Mouse (Mus musculus) inflammation-experienced regulatory T-cells, adult 6 months (primary cell): ENCODE measurements around the gene Cdip1. TPM values are rescaled to one million over a fixed set of nuclear protein-coding genes. Genes with fewer than 3 reads are reported as not detected.
"Not testable (repeated sequence)": the region's sequence is repeated elsewhere in the genome, so short reads cannot be mapped to it uniquely, and the experiment has no call there.

ENCODE experiments used
- ATAC-seq: one replicate; pipeline ENCODE4 v1.8.0; 2017
- polyA plus RNA-seq, 3 experiments: library from polyadenylated mRNA; unstranded; fragments of 100-300 nt; shearing (Covaris generic); gene quantifications; one replicate each; pipeline ENCODE4 v1.2.1; 2017

Cdip1 gene
- 10 to 100 TPM; 15.0 to 43.1 (median 36.6) TPM for polyA plus RNA-seq

DNA sequence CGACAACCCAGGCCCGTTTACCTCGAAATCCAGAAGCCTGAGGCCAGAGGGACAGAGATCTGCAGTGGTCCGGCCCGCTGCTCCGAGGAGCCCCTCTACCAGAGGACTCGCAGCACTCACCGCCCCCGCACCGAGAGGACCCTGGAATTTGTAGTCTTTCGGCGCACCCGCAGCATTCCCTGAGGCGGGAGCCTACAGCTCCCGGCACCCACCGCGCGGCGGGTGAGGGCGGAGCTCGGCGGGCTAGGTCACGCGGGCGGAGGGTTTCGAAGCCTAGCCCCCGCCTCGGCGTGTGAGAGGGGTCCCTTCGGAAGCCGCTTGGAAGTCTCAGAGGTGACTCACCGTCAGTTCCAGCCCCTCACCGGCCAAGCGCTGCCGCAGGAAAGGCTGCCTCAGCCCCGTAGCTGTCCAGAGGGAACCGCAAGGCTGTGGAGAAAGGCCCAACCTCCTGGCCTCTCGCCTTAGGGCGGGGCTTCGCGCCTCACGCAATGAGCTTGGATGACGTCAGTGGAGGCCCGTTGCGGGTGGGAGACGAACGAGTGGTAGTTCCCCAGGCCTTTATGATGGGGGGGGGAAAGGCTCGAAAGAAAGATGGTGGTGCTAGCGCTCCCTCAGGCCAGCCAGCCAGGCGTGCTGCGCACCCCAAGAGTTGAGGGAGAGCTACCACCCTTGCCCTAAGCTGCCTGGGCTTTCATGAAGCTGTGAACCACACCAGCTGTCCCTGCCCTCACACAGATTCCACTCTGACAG lies at the start of gene Cdip1:
Gene Cdip1 (minus strand): TSS at position 483 of the 750 bp plus-strand sequence.
- ATAC-seq, result peak; percentile 92

DNA sequence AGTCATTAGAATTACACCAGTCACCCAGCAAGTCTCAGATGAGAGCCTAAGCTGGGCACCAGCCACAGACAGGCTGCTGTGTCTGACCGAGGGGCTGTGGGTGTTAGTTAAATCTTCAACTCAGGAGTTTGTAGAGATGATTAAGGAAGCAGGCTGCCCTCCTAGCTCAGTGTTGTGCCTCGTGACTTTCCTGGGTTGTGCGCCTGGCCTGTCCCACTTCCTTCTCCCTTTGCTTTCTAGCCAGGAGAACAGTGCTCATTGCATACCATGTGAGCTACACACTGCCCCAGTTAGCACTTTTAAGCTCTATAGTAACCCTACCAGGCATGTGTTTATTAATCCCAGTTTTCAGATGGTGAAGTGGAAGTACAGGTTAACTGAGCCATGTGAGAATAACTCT lies 49.5 kb upstream of the Cdip1 start:
- no peak for ATAC-seq

DNA sequence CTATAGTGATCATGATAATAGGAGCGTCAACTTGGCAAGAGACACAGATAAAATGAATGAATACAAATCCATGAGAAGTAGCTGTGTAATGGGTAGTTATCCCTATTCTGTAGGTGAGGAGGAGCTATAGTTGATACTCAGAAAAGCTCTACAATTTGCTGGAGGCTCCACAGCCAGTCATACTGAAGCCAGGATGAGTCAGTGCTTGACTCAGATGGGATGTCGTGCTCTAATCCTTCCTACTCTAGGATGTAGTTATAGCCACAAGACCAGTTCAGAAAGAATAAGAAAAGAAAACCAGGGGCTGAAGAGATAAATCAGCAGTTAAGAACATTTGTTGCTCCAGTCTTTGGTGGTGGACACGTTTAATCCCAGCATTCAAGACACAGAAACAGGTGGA lies 47.5 kb upstream of the Cdip1 start:
- no peak for ATAC-seq

DNA sequence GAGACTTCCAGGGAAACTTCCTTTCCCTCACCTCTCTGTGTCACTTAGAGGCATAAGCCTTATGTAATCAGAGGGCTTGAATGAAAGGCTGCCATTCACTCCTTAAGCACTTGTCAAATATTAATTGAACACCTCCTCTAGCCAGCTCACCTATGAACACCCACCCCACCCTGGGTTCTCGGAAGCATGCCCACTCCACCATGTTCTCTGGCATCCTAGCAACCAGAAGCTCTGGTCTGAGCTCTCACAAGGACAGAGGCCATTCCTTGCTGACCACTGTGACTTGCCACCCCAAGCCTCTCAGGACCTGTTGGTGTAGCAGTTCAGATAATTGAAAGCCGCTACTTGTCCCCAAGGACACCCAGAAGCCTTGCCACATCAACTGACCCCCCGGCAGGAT lies 45.1 kb upstream of the Cdip1 start, which contains the start of gene 4930562C15Rik:
Gene 4930562C15Rik (plus strand): TSS at position 226 of the 400 bp plus-strand sequence.
- no peak for ATAC-seq

DNA sequence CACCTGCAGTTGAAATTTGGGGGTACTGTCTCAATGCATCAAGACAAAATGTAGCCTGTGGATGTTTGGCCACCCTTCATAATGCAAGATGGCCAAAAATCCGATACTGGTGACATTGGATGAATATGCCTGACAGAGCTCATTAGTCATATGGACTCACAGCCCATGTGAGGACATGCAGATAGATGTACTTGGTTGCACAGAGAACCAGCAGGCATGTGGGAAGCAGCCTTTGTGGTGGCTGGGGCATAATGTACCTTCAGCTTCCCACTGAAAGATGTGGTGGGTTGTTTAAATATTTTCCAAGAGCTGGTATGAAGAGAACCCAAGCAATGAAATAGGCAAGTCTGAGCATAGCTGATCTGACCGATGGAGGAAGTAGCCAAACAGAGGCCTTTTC lies 43.8 kb upstream of the Cdip1 start:
- no peak for ATAC-seq

DNA sequence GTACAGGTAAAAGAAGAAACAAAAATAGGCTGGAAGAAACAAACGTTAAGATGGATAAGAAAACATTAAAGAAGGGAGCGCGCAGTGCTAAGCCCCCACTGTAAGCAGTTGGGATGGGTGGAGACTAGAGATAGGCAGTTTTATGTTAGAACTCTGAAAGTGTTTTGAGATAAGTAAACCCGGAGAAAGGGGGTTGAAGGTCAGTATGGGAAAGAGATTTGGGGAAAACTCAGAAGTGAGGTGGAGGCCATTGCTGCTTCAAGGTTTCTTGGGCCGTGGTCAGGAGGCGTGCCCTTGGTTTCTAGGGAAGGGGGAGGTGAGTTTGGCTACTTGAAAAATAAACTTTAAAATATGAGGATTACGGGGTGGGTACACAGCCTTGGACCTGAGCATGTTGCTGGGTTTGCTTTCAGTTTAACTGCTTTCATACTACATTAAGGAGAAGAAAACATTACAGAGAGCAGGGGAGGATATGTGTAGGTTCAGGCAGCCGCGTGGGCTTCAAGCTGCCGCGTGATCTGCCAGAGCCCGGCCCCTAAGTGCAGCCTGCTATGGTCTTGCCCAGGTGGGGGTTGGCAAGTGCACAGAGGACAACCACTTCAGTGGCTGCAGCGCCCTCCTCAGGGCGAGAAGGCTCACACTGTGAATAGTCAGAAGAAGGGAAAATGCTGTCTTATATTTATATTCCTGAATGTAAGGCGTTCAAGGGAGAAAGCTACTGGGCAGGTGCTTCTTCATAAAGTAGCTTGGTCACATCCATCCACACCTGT lies 41.7 kb upstream of the Cdip1 start:
- no peak for ATAC-seq

DNA sequence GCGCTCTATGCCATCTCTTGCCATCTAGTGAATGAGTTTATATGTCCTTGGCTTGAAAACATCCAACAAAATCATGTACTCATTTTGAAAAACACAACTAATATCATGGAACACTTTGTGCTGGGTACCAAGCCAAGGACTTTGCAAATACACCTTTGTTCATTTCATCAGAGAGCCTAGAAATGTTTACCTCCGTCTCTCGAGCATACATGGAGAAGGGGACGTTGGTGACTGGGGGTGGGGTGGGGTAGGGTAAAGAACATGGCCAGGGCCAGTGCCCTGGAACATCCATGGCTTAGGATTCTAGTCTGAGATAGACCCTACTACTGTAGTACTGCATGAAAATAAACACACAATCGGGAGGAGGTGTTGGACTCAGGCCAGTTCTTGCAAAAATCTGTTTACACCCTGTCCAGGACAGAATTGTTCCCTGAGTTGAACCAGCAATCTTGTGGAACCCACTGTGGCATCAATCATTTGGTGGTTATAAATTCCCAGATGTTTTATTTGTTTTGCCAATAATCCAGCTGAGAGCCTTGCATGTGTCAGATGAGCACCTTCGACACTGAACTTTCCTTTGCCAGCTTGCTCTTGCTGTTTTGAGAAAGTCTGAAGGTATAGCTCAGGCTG lies 39.3 kb upstream of the Cdip1 start:
- no peak for ATAC-seq

DNA sequence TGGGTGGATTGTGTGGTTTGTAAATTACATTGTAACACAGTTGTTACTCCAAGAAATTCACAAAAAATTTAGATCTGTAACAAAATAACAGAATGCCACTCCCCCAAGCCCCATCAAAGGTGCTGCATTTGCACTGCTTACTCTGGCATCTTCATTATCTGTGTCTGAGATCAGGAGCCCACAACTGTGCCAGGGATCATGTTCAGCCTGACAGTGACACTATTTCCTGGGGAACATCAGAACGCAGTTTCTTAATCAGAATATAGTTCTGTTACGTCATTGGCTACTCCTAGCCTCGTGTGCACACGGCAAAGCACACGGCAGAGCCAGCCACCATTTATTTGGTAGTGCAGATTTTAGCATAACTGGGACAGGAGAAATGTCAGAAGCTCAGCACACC lies 37.5 kb upstream of the Cdip1 start:
- no peak for ATAC-seq

DNA sequence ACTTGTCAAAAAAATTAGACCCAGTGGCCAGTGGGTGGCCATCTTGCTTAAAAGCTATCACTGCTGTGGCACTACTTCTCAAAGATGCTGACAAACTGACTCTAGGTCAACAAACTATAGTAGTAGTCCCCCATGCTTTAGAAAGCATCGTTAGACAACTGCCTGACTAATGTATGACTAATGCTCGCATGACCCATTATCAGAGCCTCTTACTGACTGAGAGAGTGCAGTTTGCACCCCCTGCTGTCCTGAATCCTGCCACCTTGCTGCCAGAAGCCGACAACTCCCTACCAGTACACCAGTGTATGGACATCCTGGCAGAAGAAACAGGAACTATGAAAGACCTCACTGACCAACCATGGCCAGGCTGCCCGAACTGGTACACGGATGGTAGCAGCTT lies 34.4 kb upstream of the Cdip1 start:
- ATAC-seq, result not testable (repeated sequence)

DNA sequence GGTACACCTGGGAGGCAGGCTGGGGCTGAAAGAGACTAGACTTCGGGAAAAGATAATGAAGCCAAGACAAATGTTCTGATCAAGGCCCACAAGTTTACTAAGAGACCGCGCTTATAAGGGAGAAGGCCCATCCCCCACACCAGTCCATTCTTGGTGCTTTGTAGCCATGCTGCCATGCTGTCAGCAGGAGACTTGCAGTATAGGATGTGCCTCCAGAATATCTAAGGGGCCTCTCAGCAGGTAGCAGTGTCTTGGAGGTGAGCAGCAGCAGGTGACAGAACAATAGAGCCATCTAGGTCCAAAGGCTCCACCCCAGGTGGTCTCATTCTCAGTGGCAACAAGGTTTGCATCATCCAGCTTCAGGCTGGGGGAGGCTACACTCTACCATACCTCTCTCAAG lies 28.3 kb upstream of the Cdip1 start:
- ATAC-seq, result no peak

DNA sequence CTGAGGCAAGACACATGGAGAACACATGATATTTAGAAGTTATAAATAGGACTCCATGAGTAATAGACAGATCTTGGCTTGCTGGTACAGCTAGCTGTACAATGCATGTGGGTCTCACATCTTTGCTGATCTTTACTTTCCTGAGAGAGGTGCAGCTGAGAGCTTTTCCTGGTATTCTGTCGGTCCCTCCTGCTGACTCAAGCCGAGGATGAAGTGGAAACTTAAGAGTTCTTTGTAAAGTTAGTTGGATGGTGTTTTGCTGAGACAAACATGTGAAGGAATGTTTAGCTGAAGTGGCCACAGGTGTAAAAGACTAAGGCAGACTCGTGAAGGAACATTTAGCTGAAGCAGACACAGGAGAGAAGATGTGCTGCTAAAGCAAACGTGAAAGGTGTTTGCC lies 6.5 kb upstream of the Cdip1 start:
- no peak for ATAC-seq

DNA sequence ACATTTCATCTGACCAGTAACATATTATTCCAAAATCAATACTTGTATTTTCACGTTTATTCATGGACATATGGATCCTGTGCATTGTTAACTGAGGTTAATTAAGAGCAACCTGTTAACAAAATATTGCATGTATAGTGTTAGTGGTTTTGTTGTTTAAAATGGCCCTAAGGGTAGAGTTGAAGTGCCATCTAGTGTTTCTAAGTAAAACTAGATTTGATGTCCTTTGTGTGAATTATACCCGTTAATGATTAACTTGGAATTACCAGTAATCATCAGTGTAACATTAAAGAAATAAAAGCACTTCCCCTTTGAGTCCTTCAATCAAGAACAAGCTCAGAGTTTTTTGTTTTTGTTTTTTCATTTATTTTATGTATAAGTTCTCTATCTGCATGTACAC lies 1.2 kb upstream of the Cdip1 start:
- no peak for ATAC-seq

DNA sequence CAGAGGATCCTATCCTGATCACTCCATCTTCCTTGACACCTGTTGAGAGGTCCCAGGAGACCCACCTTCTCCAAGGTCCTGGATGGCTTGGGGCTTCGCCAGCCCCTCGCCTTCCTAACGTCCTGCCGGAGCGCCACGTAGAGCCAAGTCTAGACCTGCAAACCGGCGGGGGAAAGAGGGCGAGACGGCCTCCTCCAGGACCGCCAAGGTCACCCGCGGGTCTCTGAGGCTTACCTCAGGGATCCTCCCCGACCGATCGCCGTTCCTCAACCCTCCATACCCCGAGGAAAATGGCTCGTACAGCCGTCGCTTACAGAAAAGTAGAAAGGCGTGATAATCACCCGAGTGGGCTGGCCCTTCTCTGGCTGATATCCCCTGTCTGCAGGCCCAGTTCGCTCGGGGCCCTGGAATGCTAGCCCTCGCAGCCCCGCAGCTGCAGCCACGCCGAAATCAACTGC lies 752 bp downstream of the Cdip1 start:
- peak; percentile 3 for ATAC-seq

DNA sequence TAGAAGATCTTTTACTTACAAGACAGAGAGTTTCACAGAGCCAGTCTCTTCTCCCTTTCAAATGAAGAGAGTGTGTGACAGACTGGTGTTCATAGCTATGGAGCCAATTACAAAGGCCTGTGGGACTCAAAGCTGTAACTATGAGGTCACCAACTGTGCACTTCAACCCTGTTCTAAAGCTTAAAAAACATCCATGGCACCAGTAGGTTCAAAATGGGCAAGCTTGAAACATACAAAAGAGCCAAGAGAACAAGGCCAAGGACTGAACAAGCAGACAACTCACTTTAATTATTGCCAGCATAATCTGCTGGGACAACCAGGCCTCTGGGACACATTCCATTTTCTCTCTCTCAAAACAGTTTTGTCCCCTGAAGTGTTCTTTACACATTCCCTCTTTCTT lies 1.9 kb downstream of the Cdip1 start:
- no peak for ATAC-seq

DNA sequence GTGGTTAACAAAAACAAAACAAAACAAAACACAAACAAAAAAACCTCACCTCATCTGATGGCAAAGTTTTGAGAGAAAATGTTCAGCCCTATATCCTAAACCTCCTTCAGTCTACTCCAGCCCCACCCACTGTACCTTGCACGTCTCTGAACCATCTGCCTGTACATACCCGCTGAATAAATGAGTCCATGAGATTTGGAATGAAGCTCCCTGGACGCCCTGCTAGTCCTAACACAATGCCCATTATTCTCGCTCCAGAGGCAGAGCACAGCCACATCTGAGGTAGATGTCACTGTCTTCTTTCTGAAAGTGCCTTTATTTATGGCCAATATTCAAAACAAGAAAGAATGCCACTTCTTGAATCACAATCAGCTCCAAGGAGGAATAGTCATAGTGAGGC lies 4.4 kb downstream of the Cdip1 start:
- ATAC-seq, result no peak

DNA sequence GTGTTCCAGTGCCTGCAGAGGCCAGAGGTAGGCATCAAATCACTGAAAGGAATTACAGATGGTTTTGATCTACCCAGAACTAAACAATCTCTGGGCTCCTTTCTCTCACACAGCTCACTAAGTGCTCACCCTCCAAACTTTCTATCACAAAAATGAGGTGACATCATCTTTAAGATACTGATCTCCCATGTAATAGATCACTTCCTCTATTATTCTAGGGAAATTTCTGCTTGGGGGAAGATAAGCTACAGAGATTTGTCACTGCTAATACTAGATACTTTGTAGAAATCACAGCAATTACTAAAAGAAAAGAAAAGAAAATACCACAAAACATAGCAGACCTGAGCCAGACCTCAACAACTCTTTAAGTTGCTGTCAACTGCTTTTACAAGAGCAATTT lies 7.6 kb downstream of the Cdip1 start:
- peak; percentile 71 for ATAC-seq

DNA sequence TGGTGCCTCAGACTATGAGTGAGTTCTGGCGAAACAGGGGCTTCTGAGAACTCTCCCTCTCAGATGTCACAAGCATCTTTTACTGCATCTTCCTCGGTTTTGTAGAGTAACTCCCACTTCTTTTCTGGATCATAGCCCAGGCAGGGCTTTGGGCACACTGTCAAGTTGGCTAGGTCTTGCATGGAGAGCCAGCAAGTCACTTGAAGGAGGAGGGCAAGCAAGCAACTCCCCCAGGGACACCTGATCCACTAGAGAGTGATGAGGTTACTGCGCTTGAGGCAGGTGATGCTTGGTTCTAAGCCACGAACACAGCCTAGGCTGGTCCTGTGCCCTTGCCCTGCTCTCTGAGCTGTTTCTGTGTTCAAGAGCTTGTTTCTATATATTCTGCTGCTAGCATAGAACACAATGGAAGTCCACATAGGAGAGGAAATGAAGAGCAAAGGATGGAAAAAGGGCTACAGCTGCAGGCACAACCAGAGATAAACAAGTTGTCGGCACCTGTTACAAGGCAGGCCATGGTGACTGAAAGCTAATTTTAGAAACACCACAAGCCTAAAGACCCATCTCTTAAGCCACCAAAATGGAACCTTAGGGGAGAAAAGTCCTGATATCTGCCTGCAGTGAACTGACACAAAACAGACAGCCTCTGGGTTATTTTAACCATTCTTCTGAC lies 8.4 kb downstream of the Cdip1 start:
- peak; percentile 17 for ATAC-seq

DNA sequence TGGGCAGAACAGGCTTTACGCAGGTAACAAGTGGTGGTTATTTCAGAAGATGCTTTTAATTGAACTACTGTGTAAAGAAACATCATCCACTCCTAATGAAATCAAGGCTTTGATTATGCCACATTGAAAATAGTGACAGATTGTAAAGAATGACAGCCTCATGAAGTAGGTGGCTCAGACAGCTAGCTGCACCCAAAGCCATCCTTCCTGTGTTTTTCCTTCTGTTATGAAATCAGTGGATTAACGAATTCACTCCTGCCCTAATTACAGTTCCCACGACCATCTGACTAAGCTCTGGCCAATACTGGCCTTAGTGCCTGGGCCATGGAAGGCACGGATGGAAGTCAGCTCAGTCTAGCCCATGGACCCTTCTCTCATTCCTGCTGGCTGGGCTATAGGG lies 11.2 kb downstream of the Cdip1 start:
- ATAC-seq, result no peak

DNA sequence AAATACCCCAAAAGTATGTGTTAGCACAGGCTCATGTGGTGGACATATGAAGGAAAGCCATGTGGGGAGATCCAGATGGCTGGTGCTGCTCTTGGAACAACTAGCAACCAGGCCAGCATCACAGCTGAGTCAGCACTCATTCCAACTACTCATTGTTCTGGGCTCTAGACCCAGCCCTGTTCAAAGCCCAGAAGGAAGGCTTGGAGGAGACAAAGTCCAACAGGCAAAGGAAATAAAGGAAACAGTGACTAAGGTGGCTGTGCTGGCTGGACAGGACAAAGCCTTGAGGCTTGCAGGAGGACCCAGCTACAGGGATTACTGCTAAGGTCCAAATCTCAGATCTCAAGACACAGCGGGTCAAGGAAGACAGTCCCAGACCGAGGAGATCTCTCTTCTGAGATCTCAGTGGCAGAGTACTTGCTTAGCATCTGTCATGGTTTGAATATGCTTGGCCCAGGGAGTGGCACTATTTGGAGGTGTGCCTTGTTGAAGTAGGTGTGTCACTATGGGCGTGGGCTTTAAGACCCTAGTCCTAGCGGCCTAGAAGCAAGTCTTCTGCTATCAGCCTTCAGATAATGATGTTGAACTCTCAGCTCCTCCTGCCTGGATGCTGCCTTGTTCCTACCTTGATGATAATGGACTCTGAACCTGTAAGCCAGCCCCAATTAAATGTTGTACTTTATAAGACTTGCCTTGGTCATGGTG lies 12.0 kb downstream of the Cdip1 start:
- no peak for ATAC-seq

DNA sequence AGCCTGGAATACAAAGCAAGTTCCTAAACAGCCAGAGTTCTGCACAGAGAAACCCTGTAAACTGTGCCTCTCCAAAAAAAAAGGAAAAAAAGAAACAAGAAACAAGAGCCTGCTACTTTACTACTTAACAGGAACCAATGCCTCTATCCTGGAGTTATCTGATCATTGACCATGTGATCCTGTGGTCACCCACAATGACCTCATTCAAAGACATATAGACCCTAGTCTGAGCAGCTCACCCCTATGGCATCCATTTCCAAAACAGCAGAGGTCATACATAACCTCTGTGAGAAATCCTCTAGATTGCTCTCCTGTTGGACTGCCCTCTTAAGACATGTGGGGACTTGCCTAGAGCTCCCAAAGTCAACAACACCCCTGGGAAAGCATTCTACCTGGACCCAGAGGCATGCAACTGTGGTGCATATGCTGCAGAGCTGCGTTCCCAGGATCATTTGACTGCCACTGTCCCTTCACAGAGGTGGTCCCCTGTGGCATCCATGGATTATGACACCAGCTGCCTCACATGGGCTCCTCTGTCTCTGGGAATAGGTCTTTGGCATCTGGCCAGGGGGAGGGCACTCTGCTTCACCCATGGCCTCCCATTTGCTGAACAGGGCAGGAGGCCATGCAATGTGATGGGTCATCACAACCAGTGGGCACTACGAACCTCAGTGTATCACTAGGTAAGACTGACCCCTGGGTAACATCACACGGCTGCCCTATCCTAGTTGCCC lies 12.8 kb downstream of the Cdip1 start:
- peak; percentile 25 for ATAC-seq

DNA sequence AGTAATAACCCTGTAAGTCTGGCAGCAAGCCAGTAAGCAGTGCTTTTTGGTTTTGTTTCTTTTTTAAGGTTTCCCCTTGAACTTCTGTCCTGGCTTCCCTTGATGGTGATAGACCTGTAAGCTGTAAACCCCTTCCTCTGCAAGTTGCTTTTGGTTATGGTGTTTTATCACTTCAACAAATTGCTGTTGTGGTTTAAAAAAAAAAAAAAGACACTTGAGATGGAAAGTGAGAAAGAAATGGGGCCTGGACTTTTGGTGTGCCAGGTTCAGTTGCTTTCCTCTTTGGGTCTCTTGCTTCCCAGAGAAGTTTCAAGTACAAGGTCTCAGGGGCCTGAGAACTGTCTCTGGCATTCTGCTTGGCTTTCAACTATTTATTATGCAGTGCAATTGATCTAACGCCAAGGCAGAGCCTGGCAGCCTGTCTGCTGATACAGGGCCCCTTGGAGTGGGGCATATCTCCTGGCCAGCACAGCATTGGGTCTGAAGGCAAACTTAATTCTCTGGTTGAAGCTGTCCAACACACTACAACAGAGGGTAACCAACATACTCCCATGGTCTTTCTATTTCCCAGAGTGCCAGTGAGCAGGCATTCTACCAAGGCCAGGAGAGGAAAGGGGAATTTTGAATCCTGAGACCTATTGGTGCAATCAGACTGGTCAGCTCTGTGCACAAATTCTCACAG lies 16.7 kb downstream of the Cdip1 start:
- no peak for ATAC-seq
